Mouse (Mus musculus): Measurements from ENCODE around the gene Arhgef38. TPM values are rescaled to one million over a fixed set of nuclear protein-coding genes. Genes with fewer than 3 reads are reported as not detected.

Gene Arhgef38
- total and polyA plus RNA-seq, 2 experiments from 2014 or later: 0.05 to 2.0 TPM

DNA sequence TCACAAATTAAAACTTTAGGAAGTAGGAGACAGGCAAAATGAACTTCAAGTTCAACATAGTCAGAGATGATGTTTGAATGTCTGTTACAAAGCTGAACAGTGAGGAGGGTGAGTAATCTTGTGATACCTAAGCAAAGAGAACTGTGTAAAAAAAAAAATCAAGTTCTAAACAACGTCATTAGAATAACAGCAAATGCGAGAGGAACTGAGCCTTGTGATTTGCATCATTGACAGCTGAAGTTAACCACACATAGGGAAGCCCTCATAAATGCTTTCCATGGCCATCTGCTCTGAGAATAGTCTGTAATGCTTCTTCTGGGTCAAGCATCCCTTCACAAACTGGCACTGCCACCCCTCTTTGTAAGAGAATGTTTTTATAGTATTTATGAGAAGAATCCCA lies 31.0 kb downstream of the Arhgef38 start:
- H3K9ac ChIP-seq (replicated peaks; ENCODE audit: low read length): no peak overlapping the region

GRCm38 (mm10) chr3:133202171-133202570 lies 32.6 kb downstream of the Arhgef38 start:
- Histone ChIP-seq H3K4me2 (ENCODE audit: low read depth, low read length) (no peak overlapping the region), H3K36me3 (ENCODE audit: insufficient read depth, low read length) (no peaks in the 10 kb centered on the region), H3K27me3 (ENCODE audit: insufficient read depth, low read length) (no peaks in the 10 kb centered on the region), H3K9ac (replicated peaks; ENCODE audit: low read length) (no peak overlapping the region), H3K9me3 (ENCODE audit: low read length) (no peaks in the 10 kb centered on the region), H3K4me1 (ENCODE audit: insufficient read depth, low read length) (no peaks in the 10 kb centered on the region), H3K4me3 (ENCODE audit: low read length) (no peak overlapping the region), H3K27ac (no peak overlapping the region)
- WGBS: 94% methylated on average over 13 of the region's 13 CpGs
- DNase-seq (ENCODE audit: low spot score) (no peak), ATAC-seq (no peak)
- no peak for TF ChIP-seq CTCF (IDR thresholded peaks at IDR 0.05; ENCODE audit: low read depth)

More for the DNA sequence above, 31.0 kb downstream of the Arhgef38 start:
- WGBS: 65% methylated on average over 2 of the region's 2 CpGs
- no peak for TF ChIP-seq CTCF (IDR thresholded peaks at IDR 0.05; ENCODE audit: low read depth)
- ATAC-seq (no peak), DNase-seq (ENCODE audit: low spot score) (no peak)
- Histone ChIP-seq H3K36me3 (ENCODE audit: insufficient read depth, low read length) (no peaks in the 10 kb centered on the region), H3K27ac (no peak overlapping the region), H3K4me3 (ENCODE audit: low read length) (no peak overlapping the region), H3K4me1 (ENCODE audit: insufficient read depth, low read length) (no peaks in the 10 kb centered on the region), H3K4me2 (ENCODE audit: low read depth, low read length) (no peak overlapping the region), H3K9me3 (ENCODE audit: low read length) (no peaks in the 10 kb centered on the region), H3K27me3 (ENCODE audit: insufficient read depth, low read length) (no peaks in the 10 kb centered on the region)

DNA sequence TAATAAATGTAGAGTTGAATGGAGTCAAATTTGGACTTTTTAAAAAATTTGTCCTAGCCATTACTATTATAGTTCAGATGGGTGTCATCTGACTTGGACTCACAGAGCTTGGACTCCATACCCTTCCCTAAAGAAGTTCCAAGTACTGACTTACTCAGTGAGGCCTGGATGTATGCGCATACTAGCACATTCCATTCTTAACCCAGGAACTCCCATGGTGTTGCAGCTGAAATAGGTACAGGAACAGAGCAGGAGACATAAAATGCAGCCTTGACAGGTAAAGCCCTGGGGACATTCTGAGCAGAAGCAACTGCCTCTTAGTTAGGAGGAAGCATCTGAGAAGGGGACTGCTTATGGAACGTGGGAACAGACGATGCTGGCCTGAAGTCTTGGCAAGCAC lies 45.8 kb downstream of the Arhgef38 start:
- 58% methylated on average over 3 of the region's 3 CpGs for WGBS
- TF ChIP-seq CTCF (IDR thresholded peaks at IDR 0.05; ENCODE audit: low read depth): no peak
- DNase-seq (ENCODE audit: low spot score): no peak

DNA sequence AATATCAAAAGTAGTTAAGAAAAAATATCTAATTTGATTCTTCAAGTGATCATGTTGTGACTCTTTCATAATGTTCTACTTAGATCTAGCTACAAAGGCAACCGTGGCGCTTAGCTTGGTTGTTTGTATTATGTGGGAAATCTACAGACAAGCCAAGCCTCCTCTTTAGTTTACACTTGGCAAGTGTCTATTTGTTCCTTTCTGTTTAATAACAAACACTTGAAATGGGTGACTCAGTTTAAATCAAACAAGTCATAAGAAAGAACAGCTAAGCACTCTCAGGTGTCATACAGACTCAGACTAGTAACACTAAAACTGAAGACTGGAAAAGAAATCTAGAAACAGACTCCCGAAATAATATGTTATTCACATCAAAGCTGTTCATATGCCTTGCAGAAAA lies 47.2 kb downstream of the Arhgef38 start:
- H3K4me1 ChIP-seq (ENCODE audit: insufficient read depth, low read length): no peaks in the 10 kb centered on the region

More for the DNA sequence above, 45.8 kb downstream of the Arhgef38 start:
- Histone ChIP-seq H3K27me3 (ENCODE audit: insufficient read depth, low read length) (no peaks in the 10 kb centered on the region), H3K9ac (replicated peaks; ENCODE audit: low read length) (no peak overlapping the region), H3K36me3 (ENCODE audit: insufficient read depth, low read length) (no peaks in the 10 kb centered on the region), H3K9me3 (ENCODE audit: low read length) (no peaks in the 10 kb centered on the region), H3K4me2 (ENCODE audit: low read depth, low read length) (no peak overlapping the region), H3K4me1 (ENCODE audit: insufficient read depth, low read length) (no peaks in the 10 kb centered on the region), H3K4me3 (ENCODE audit: low read length) (no peak overlapping the region), H3K27ac (no peak overlapping the region)
- ATAC-seq: no peak

DNA sequence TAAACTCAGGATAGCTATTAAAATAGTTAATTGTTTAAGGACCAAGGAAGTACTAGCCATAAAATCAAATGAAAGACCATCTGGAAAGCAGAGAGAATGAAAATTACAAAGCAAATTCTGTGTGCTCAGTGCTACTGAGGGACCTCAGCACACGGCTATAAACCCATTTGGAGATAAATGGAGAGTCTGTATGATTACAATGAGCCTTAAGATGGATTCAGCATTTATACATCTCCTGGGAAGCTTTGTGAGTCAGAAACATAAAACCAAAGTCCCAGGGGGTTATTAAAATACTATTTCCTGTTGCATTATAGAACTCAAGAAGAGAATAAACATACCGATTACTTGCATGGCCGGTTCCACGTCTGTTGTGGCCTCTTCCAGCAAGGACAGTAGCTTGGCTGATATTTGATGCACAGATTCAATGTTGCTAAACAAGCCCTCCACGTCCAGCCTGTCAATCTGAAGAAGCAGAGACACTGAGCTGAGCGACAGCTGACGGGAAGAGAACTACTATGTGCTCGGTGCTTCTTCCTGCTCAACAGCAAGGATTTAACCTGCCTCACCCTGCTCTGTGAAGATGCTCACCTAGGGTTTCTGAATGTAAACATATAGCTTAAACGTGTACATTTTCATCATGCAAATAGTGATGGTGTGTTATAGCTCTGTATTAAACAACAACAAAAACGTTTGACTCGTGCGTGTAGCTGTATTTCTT lies 58.6 kb downstream of the Arhgef38 start:
- H3K36me3 ChIP-seq (ENCODE audit: insufficient read depth, low read length): no peaks in the 10 kb centered on the region
- TF ChIP-seq CTCF (IDR thresholded peaks at IDR 0.05; ENCODE audit: low read depth): no peak
- no peak overlapping the region for H3K4me2 ChIP-seq (ENCODE audit: low read depth, low read length)
- H3K9me3 ChIP-seq (ENCODE audit: low read length): no peaks in the 10 kb centered on the region
- no peak for ATAC-seq
- H3K9ac ChIP-seq (replicated peaks; ENCODE audit: low read length): no peak overlapping the region
- WGBS: 66% methylated on average over 12 of the region's 12 CpGs
- H3K4me1 ChIP-seq (ENCODE audit: insufficient read depth, low read length): no peaks in the 10 kb centered on the region
- no peak for DNase-seq (ENCODE audit: low spot score)
- no peak overlapping the region for H3K4me3 ChIP-seq (ENCODE audit: low read length)
- no peaks in the 10 kb centered on the region for H3K27me3 ChIP-seq (ENCODE audit: insufficient read depth, low read length)
- no peak overlapping the region for H3K27ac ChIP-seq

More for the DNA sequence above, 47.2 kb downstream of the Arhgef38 start:
- no peak overlapping the region for H3K4me3 ChIP-seq (ENCODE audit: low read length)
- H3K36me3 ChIP-seq (ENCODE audit: insufficient read depth, low read length): no peaks in the 10 kb centered on the region
- H3K27me3 ChIP-seq (ENCODE audit: insufficient read depth, low read length): no peaks in the 10 kb centered on the region
- 89% methylated on average over 3 of the region's 3 CpGs for WGBS
- no peak for TF ChIP-seq CTCF (IDR thresholded peaks at IDR 0.05; ENCODE audit: low read depth)
- H3K9me3 ChIP-seq (ENCODE audit: low read length): no peaks in the 10 kb centered on the region
- no peak for DNase-seq (ENCODE audit: low spot score)
- ATAC-seq: no peak
- H3K4me2 ChIP-seq (ENCODE audit: low read depth, low read length): no peak overlapping the region
- no peak overlapping the region for H3K9ac ChIP-seq (replicated peaks; ENCODE audit: low read length)
- H3K27ac ChIP-seq: no peak overlapping the region

DNA sequence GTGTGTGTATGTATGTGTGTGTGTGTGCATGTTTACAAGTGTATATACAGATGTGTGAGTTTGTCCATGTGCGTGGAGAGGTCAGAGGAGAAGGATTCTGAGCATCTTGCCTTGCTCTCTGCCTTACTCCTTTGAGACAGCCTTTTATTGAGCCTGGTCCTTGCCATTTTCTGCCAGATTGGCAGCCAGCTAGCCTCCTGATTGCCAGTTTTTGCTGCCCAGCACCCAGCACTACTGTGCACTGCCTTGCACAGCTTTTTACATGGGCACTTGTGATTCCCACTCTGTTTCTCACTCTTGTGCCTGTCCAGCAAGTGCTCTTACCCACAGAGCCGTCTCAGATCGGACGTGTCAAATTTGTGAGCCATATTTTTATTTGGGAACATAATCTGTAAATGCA lies 62.5 kb downstream of the Arhgef38 start:
- Histone ChIP-seq H3K9ac (replicated peaks; ENCODE audit: low read length) (no peak overlapping the region), H3K9me3 (ENCODE audit: low read length) (no peaks in the 10 kb centered on the region), H3K27me3 (ENCODE audit: insufficient read depth, low read length) (no peaks in the 10 kb centered on the region), H3K4me1 (ENCODE audit: insufficient read depth, low read length) (no peaks in the 10 kb centered on the region), H3K27ac (no peak overlapping the region), H3K4me2 (ENCODE audit: low read depth, low read length) (no peak overlapping the region), H3K36me3 (ENCODE audit: insufficient read depth, low read length) (no peaks in the 10 kb centered on the region), H3K4me3 (ENCODE audit: low read length) (no peak overlapping the region)
- ATAC-seq: no peak
- DNase-seq (ENCODE audit: low spot score): no peak
- no peak for TF ChIP-seq CTCF (IDR thresholded peaks at IDR 0.05; ENCODE audit: low read depth)
- WGBS: 92% methylated on average over 4 of the region's 4 CpGs

- Histone ChIP-seq H3K27ac (no peak overlapping the region), H3K4me3 (ENCODE audit: low read length) (no peak overlapping the region), H3K9me3 (ENCODE audit: low read length) (no peaks in the 10 kb centered on the region), H3K4me1 (ENCODE audit: insufficient read depth, low read length) (no peaks in the 10 kb centered on the region), H3K27me3 (ENCODE audit: insufficient read depth, low read length) (no peaks in the 10 kb centered on the region), H3K9ac (replicated peaks; ENCODE audit: low read length) (no peak overlapping the region), H3K4me2 (ENCODE audit: low read depth, low read length) (no peak overlapping the region), H3K36me3 (ENCODE audit: insufficient read depth, low read length) (no peaks in the 10 kb centered on the region)
- no peak for TF ChIP-seq CTCF (IDR thresholded peaks at IDR 0.05; ENCODE audit: low read depth)
- 71% methylated on average over 7 of the region's 7 CpGs for WGBS
- DNase-seq (ENCODE audit: low spot score): no peak
- ATAC-seq: no peak
These were observed 65.0 kb downstream of the Arhgef38 start for GRCm38 (mm10) chr3:133169737-133170136.

All from hindbrain, postnatal 0 days (tissue).